Comparison of ENCODE assay signal across 8 mouse cellular contexts in genomic region chr1:180639416-180640401, GRCm38 (mm10). TPM values are rescaled to one million over a fixed set of nuclear protein-coding genes. Genes with fewer than 3 reads are reported as not detected.
DNase-seq lines count a peak whose midpoint lies in the region; ATAC-seq and TF ChIP-seq lines count a peak whose summit lies in the region.

No protein-coding gene starts in this region.

- 35% methylated on average over 10 of the region's 10 CpGs for WGBS in forebrain, postnatal 0 days
- WGBS in limb, embryonic 13.5 days = 36% methylated on average over 10 of the region's 10 CpGs

- no peak overlapping the region for H3K9ac ChIP-seq in forebrain, postnatal 0 days
- peak overlapping the region; percentile 99 for H3K9ac ChIP-seq in limb, embryonic 13.5 days

- no peaks in the 10 kb centered on the region for H3K27me3 ChIP-seq in megakaryocyte, embryonic 14.5 days (replicated peaks)
- no peaks in the 10 kb centered on the region for H3K27me3 ChIP-seq in forebrain, postnatal 0 days (ENCODE audit: insufficient read depth, low read length)
- H3K27me3 ChIP-seq in limb, embryonic 13.5 days = no peaks in the 10 kb centered on the region
- no peaks in the 10 kb centered on the region for H3K27me3 ChIP-seq in testis, adult 2 months (ENCODE audit: control insufficient read depth, insufficient read depth, low read length)

- H3K36me3 ChIP-seq in megakaryocyte, embryonic 14.5 days (replicated peaks; ENCODE audit: low read length) = peaks cover 9% of the 10 kb centered on the region
- no peaks in the 10 kb centered on the region for H3K36me3 ChIP-seq in forebrain, postnatal 0 days (ENCODE audit: insufficient read depth)
- peaks cover 8% of the 10 kb centered on the region; the same call in 1 of the 2 replicates for H3K36me3 ChIP-seq in limb, embryonic 13.5 days
- no peaks in the 10 kb centered on the region for H3K36me3 ChIP-seq in testis, adult 2 months (ENCODE audit: control insufficient read depth, insufficient read depth, low read length)

- H3K4me3 ChIP-seq in megakaryocyte, embryonic 14.5 days (replicated peaks) = peak overlapping the region; percentile 98
- H3K4me3 ChIP-seq in forebrain, postnatal 0 days (ENCODE audit: low read depth, low read length) = peak overlapping the region; percentile 78
- H3K4me3 ChIP-seq in limb, embryonic 13.5 days = peak overlapping the region; percentile 98
- peak overlapping the region; percentile 97 for H3K4me3 ChIP-seq in testis, adult 2 months (ENCODE audit: control insufficient read depth, low read depth, low read length)

- H3K9me3 ChIP-seq in megakaryocyte, embryonic 14.5 days = peaks cover 4% of the 10 kb centered on the region; the same call in 1 of the 2 replicates
- H3K9me3 ChIP-seq in forebrain, postnatal 0 days (ENCODE audit: low read length) = no peaks in the 10 kb centered on the region
- H3K9me3 ChIP-seq in limb, embryonic 13.5 days = no peaks in the 10 kb centered on the region

- DNase-seq in forebrain, postnatal 0 days = no peak
- DNase-seq in c-Kit-positive CD71-positive TER-119-positive erythroid progenitor cells, embryonic 14.5 days (ENCODE audit: low spot score) = no peak
- DNase-seq in spleen, adult 18-20 months = no peak
- no peak for DNase-seq in layer of hippocampus, postnatal 14 days (ENCODE audit: low spot score in 2 of 2)

- H3K27ac ChIP-seq in forebrain, postnatal 0 days (ENCODE audit: low read depth, low read length) = no peak overlapping the region
- H3K27ac ChIP-seq in limb, embryonic 13.5 days = peak overlapping the region; percentile 95
- no peak overlapping the region; the same call in none of the 2 replicates for H3K27ac ChIP-seq in testis, adult 2 months (ENCODE audit: control insufficient read depth, insufficient read depth, low read depth, low read length)

- TF ChIP-seq CTCF in forebrain, postnatal 0 days (IDR thresholded peaks at IDR 0.05; ENCODE audit: low read depth) = no peak
- no peak for TF ChIP-seq CTCF in testis, adult 2 months (IDR thresholded peaks at IDR 0.05; ENCODE audit: control insufficient read depth, insufficient read depth, insufficient replicate concordance, low read depth, low read length)

- ATAC-seq in megakaryocyte, adult 5-6 weeks (ENCODE audit: poor library complexity, severe bottlenecking) = no peak
- no peak for ATAC-seq in forebrain, postnatal 0 days
- peak; percentile 52; the same call in 1 of the 2 replicates for ATAC-seq in limb, embryonic 13.5 days (ENCODE audit: low FRiP score, low read depth)

- H3K4me1 ChIP-seq in megakaryocyte, embryonic 14.5 days = peaks cover 34% of the 10 kb centered on the region
- H3K4me1 ChIP-seq in forebrain, postnatal 0 days (ENCODE audit: insufficient read depth) = peaks cover 6% of the 10 kb centered on the region; the same call in 1 of the 2 replicates
- peaks cover 29% of the 10 kb centered on the region for H3K4me1 ChIP-seq in limb, embryonic 13.5 days
- H3K4me1 ChIP-seq in testis, adult 2 months (ENCODE audit: control insufficient read depth, insufficient read depth, low read length) = peaks cover 9% of the 10 kb centered on the region

- peak overlapping the region; percentile 87 for H3K4me2 ChIP-seq in forebrain, postnatal 0 days (ENCODE audit: low read depth)
- peak overlapping the region; percentile 82 for H3K4me2 ChIP-seq in limb, embryonic 13.5 days (replicated peaks)

- no peak for TF ChIP-seq POLR2A in testis, adult 2 months (IDR thresholded peaks at IDR 0.05; ENCODE audit: control insufficient read depth, low read depth, low read length)

RNA-seq across cellular contexts. Expression of gene Lin9, which starts 1.2 kb away (rescaled TPM):
- polyA plus RNA-seq in megakaryocyte, embryonic 14.5 days (2012; ENCODE audit: insufficient read depth, low replicate concordance) = 0.49 TPM in 1 of 2 replicates, not detected in the other
- total RNA-seq in megakaryocyte, adult 5-6 weeks (2015) = 30.8 and 32.5 TPM in 2 replicates
- 32.8 and 35.7 TPM in 2 replicates for total RNA-seq in megakaryocyte, adult 5-6 weeks (2017)
- total RNA-seq in forebrain, postnatal 0 days (2014; rRNA removed) = 9.0 and 11.7 TPM in 2 replicates
- polyA plus RNA-seq in forebrain, postnatal 0 days (2015; fragmentation: Nextera tagmentation; extraction: Ambion mirVana) = 3.6 and 4.2 TPM in 2 replicates
- 19.8 and 21.4 TPM in 2 replicates for polyA plus RNA-seq in limb, embryonic 13.5 days (2015; fragmentation: Nextera tagmentation; extraction: Ambion mirVana)
- polyA plus RNA-seq in testis, adult 2 months (2012; rRNA removed) = 11.1 and 13.5 TPM in 2 replicates
- total RNA-seq in layer of hippocampus, postnatal 14 days (2021) = 1 to 10 TPM; 3.0 to 4.0 TPM

RNA-seq across cellular contexts. Expression of gene Mixl1, which starts 57.1 kb away (rescaled TPM):
- polyA plus RNA-seq in megakaryocyte, embryonic 14.5 days (2012; ENCODE audit: insufficient read depth, low replicate concordance) = not detected in 2 replicates
- not detected in 2 replicates for total RNA-seq in megakaryocyte, adult 5-6 weeks (2015)
- not detected in 2 replicates for total RNA-seq in megakaryocyte, adult 5-6 weeks (2017)
- total RNA-seq in forebrain, postnatal 0 days (2014; rRNA removed) = 0.67 TPM in 1 of 2 replicates, not detected in the other
- 0.10 and 0.38 TPM in 2 replicates for polyA plus RNA-seq in forebrain, postnatal 0 days (2015; fragmentation: Nextera tagmentation; extraction: Ambion mirVana)
- polyA plus RNA-seq in limb, embryonic 13.5 days (2015; fragmentation: Nextera tagmentation; extraction: Ambion mirVana) = 0.34 and 0.46 TPM in 2 replicates
- polyA plus RNA-seq in testis, adult 2 months (2012; rRNA removed) = not detected in 2 replicates
- under 1 TPM in 1 of 2 experiments, not detected in 1; 0.17 TPM for total RNA-seq in layer of hippocampus, postnatal 14 days (2021)
